Mouse (Mus musculus) megakaryocyte, embryonic 14.5 days (primary cell): ENCODE results near the gene Tmem106a. TPM values are rescaled to one million over a fixed set of nuclear protein-coding genes. Genes with fewer than 3 reads are reported as not detected.
A peak's percentile ranks its signal among the peaks of the same experiment; 100 is the strongest.
"Not testable (repeated sequence)": the region's sequence is repeated elsewhere in the genome, so short reads cannot be mapped to it uniquely, and the experiment has no call there.

Experiments
- H3K27me3 ChIP-seq: replicated peaks from 2 replicates; pipeline ENCODE3; 2012; ENCODE audit warnings: inconsistent platforms
- H3K36me3 ChIP-seq: replicated peaks from 2 replicates; pipeline ENCODE3; 2012; ENCODE audit warnings: low read length, inconsistent platforms, mixed read lengths
- H3K4me1 ChIP-seq: 2 replicates; pipeline ENCODE4 v1.6.1; 2012; ENCODE audit warnings: inconsistent platforms
- H3K4me3 ChIP-seq: replicated peaks from 2 replicates; pipeline ENCODE3; 2012; ENCODE audit warnings: moderate library complexity, mild to moderate bottlenecking, inconsistent platforms
- H3K9me3 ChIP-seq: 2 replicates; pipeline ENCODE4 v1.6.1; 2012; ENCODE audit warnings: inconsistent platforms
- FLI1 ChIP-seq: IDR thresholded peaks from 2 replicates; pipeline ENCODE4 v1.6.1; 2012; ENCODE audit warnings: low read length, inconsistent platforms, mixed read lengths
- GATA1 ChIP-seq: IDR thresholded peaks from 3 replicates; pipeline ENCODE4 v1.6.1; 2012; ENCODE audit warnings: mixed read lengths, low read length, inconsistent platforms, borderline replicate concordance
- polyA plus RNA-seq: library from polyadenylated mRNA; stranded (reverse); fragments of >175 nt; gene quantifications from 2 replicates; pipeline ENCODE4 v1.2.3, GENCODE M21; 2012; ENCODE audit warnings: low replicate concordance; ENCODE audit not compliant: insufficient read depth

Tmem106a gene
- polyA plus RNA-seq, 1 experiment: 23.5 TPM

DNA sequence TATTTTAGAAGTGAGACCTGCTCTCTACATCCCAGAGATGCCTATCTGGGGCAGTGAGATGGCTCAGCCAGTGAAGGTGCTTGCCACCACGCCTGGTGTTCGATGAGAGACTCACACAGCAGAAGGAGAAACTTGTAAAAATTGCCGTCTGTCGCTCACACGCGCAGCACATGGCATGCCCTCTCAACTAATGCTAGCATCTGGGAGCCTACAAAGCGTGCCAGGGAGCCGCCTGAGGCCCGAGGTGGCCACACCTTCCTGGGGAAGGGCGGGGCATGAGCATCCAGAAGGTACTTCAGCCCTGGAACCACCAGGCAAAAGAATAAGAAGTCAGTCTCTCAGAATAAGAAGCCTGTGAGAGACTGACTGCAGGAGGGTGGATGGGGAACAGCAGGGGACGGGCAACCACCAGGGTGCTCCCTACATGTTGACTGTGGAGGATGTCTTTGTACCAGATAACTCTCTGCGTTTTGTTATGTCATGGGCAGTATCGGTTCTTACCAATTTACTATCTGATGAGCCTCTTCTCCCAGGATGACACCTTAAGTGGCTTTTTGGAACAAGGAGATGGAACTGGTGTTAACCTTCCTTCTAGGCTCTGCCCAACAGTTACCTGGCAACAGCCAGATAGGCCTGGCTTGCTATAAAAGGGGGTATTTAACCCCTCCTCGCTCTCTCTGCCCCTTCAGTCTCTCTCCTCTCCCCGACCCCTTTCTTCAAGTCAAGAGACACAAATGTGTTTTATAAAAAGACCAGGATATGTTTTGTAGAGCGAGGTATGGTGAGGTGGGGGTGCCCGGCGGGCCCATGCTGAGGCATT is 35.1 kb downstream of the Tmem106a start:
- TF ChIP-seq FLI1 (no peak), GATA1 (no peak)
- Histone ChIP-seq H3K36me3 (no peaks in the 10 kb centered on the region), H3K9me3 (peaks cover 8% of the 10 kb centered on the region), H3K4me3 (no peak overlapping the region), H3K27me3 (peaks cover 23% of the 10 kb centered on the region), H3K4me1 (peaks cover 27% of the 10 kb centered on the region)

DNA sequence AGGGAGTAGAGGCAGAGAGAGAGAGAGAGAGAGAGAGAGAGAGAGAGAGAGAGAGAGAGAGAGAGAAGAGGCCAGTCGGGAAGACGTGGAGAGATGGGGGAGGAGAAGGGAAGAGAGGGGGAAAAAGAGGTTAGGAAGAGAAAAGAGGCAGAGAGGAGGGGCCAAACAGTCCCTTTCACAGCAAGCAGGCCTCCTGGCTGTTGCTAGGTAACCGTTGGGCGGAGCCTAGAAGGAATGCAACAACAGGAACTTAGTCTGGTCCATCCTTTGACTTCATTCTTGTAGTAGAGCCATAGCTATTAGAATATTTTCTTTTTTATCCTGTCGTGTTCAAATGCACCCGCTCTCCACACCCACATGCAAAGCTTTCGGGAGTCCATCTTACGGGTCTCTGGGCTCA is 35.8 kb downstream of the Tmem106a start:
- Histone ChIP-seq H3K27me3 (peaks cover 23% of the 10 kb centered on the region), H3K9me3 (peaks cover 15% of the 10 kb centered on the region), H3K36me3 (no peaks in the 10 kb centered on the region), H3K4me3 (no peak overlapping the region), H3K4me1 (peaks cover 27% of the 10 kb centered on the region)
- TF ChIP-seq GATA1 (no peak), FLI1 (no peak)

GRCm38 (mm10) chr11:101618596-101618995 is 36.6 kb downstream of the Tmem106a start:
- H3K4me1 ChIP-seq: peaks cover 27% of the 10 kb centered on the region

GRCm38 (mm10) chr11:101620022-101620655 is 38.1 kb downstream of the Tmem106a start:
- H3K9me3 ChIP-seq: peaks cover 24% of the 10 kb centered on the region

More at GRCm38 (mm10) chr11:101618596-101618995, 36.6 kb downstream of the Tmem106a start:
- Histone ChIP-seq H3K27me3 (peaks cover 18% of the 10 kb centered on the region), H3K9me3 (peaks cover 20% of the 10 kb centered on the region), H3K36me3 (no peaks in the 10 kb centered on the region), H3K4me3 (no peak overlapping the region)
- TF ChIP-seq GATA1 (no peak), FLI1 (no peak)

GRCm38 (mm10) chr11:101626649-101626994 is 44.6 kb downstream of the Tmem106a start:
- Histone ChIP-seq H3K36me3 (peaks cover 12% of the 10 kb centered on the region), H3K27me3 (peaks cover 2% of the 10 kb centered on the region), H3K4me3 (peak overlapping the region; percentile 92), H3K9me3 (peaks cover 21% of the 10 kb centered on the region), H3K4me1 (peaks cover 29% of the 10 kb centered on the region)
- TF ChIP-seq FLI1: no peak
- no peak for TF ChIP-seq GATA1

More at GRCm38 (mm10) chr11:101620022-101620655, 38.1 kb downstream of the Tmem106a start:
- Histone ChIP-seq H3K27me3 (peaks cover 14% of the 10 kb centered on the region), H3K4me1 (peaks cover 23% of the 10 kb centered on the region)
- H3K4me3 ChIP-seq, H3K36me3 ChIP-seq: not testable (repeated sequence)

- H3K4me3 ChIP-seq: peak within 1 kb of the TSS; percentile 94
- peaks cover 15% of the 10 kb centered on the region for H3K9me3 ChIP-seq
- H3K4me1 ChIP-seq: peaks cover 29% of the 10 kb centered on the region
- H3K36me3 ChIP-seq: peaks cover 12% of the 10 kb centered on the region
- H3K27me3 ChIP-seq: peaks cover 2% of the 10 kb centered on the region
- no peak for TF ChIP-seq FLI1
- no peak for TF ChIP-seq GATA1
Measured at GRCm38 (mm10) chr11:101626995-101627856, 45.2 kb downstream of the Tmem106a start, which contains the start of gene Rdm1. Gene Rdm1, plus strand, starts transcription at chr11:101627195.

DNA sequence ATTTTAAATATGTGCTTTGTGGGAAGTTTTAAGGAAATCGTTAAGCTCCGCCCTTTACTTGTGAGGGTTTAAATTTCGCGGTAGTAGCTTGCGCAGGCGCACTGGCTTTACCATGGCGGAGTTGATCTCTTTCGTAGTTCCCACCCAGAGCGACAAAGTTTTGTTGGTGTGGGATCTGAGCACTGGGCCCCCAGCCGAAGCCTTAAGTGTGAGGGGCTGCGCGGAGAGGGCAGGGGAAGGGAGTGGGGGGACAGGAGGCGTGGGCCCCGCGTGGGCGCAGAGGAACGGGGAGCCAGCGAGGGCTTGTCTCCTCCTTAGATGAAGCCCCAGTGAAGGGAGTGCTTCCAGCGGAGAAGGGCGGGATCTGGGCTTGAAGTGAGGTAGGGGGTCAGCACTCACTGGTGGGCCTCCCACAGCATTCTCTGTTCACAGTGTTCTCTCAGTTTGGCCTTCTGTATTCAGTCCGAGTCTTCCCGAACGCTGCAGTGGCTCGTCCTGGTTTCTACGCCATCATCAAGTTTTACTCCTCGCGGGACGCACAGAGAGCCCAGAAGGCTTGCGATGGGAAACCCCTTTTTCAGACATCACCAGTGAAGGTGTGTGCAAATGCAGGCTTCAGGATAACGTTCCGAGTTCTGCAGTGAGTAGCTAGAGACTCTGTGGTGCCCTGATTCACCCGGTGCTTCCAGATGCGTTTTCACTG is 46.0 kb downstream of the Tmem106a start:
- TF ChIP-seq GATA1: no peak
- no peak for TF ChIP-seq FLI1
- H3K9me3 ChIP-seq: peaks cover 7% of the 10 kb centered on the region; the same call in 1 of the 2 replicates
- peaks cover 12% of the 10 kb centered on the region for H3K36me3 ChIP-seq
- H3K4me1 ChIP-seq: peaks cover 32% of the 10 kb centered on the region
- peaks cover 5% of the 10 kb centered on the region for H3K27me3 ChIP-seq
- H3K4me3 ChIP-seq: peak overlapping the region; percentile 94

DNA sequence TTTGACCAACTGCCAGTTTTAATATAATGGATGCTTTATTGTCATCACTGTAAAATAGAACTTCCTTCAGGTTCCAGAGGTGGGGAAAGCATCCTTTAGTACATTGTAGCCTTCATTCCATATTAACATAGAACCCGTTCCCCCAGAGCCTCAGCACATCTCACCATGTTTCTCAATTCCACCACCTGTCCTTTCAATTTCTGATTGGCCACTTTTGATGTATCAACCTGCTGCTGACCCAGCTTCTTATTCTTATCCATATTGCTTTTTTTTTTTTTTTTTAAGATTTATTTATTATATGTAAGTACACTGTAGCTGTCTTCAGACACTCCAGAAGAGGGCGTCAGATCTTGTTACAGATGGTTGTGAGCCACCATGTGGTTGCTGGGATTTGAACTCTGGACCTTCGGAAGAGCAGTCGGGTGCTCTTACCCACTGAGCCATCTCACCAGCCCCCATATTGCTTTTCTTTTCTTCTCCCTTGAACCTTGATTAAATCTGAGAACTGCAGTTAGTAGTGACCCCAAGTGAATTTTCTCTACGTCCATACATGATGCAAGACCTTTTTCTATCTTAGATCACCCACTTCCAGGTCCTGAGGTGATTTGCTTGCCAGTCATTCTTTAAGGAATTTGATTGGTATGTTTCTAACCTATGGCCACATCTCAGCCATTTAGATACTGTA is 46.8 kb downstream of the Tmem106a start:
- H3K4me1 ChIP-seq: peaks cover 34% of the 10 kb centered on the region
- not testable (repeated sequence) for H3K27me3 ChIP-seq, H3K9me3 ChIP-seq
- H3K4me3 ChIP-seq: peak overlapping the region; percentile 94
- H3K36me3 ChIP-seq: peaks cover 18% of the 10 kb centered on the region

DNA sequence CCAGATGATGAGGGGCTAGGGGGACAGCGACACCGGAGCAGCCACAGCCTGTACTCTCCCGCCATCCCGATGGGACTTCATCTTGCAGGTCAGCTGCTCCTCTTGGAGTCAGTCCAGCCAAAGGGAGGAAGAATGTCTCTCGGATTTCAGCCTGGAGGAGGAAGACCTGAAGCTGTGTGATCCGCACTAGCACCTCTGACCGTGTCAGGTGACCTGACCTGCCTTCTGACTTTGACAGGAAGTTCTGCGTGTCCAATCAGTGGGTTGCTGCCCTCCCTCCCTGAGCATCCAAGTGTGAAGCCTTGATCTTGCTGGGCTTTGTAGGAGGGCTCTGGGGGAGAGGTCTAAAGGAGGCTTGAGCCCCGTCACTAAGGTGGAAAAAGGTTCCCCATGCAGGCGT is 53.6 kb downstream of the Tmem106a start:
- H3K27me3 ChIP-seq: peaks cover 9% of the 10 kb centered on the region
- peaks cover 20% of the 10 kb centered on the region for H3K4me1 ChIP-seq
- no peak for TF ChIP-seq FLI1
- no peak for TF ChIP-seq GATA1
- peaks cover 6% of the 10 kb centered on the region for H3K9me3 ChIP-seq
- H3K36me3 ChIP-seq: peaks cover 29% of the 10 kb centered on the region
- no peak overlapping the region for H3K4me3 ChIP-seq
